Mouse (Mus musculus) gastrocnemius, adult 18-20 months (tissue): Measurements from ENCODE around the gene Ces1d. TPM values are rescaled to one million over a fixed set of nuclear protein-coding genes. Genes with fewer than 3 reads are reported as not detected.
"Not testable (repeated sequence)": the region's sequence is repeated elsewhere in the genome, so short reads cannot be mapped to it uniquely, and the experiment has no call there.

Experiments
- DNase-seq: peaks from one replicate; pipeline ENCODE4 v3.0.0; 2021; ENCODE audit warnings: low spot score
- long read RNA-seq, 2 experiments: library from polyadenylated mRNA; stranded (forward); transcript quantifications; one replicate each; pipeline ENCODE4 v2.0.0; 2021
- total RNA-seq, 2 experiments: library from RNA; stranded (reverse); gene quantifications; 2 replicates each; pipeline ENCODE4 v1.2.3; 2021

Gene Ces1d
- total RNA-seq = 100 to 1,000 TPM in 1 of 2 experiments, 10 to 100 TPM in 1; 79.6 to 130 TPM
- long read RNA-seq, experiment 1, transcript Ces1d-201 (14 exons, 2,004 nt) = major isoform, 168 of 173 reads
- long read RNA-seq, experiment 1, partial matches to known transcripts = 3 of 173 reads
- long read RNA-seq, experiment 1, other reads (novel, unspliced or antisense) = 2 of 173 reads
- long read RNA-seq, experiment 2, transcript Ces1d-201 (14 exons, 2,004 nt) = major isoform, 206 of 226 reads
- long read RNA-seq, experiment 2, partial matches to known transcripts = 11 of 226 reads
- long read RNA-seq, experiment 2, other reads (novel, unspliced or antisense) = 8 of 226 reads

DNA sequence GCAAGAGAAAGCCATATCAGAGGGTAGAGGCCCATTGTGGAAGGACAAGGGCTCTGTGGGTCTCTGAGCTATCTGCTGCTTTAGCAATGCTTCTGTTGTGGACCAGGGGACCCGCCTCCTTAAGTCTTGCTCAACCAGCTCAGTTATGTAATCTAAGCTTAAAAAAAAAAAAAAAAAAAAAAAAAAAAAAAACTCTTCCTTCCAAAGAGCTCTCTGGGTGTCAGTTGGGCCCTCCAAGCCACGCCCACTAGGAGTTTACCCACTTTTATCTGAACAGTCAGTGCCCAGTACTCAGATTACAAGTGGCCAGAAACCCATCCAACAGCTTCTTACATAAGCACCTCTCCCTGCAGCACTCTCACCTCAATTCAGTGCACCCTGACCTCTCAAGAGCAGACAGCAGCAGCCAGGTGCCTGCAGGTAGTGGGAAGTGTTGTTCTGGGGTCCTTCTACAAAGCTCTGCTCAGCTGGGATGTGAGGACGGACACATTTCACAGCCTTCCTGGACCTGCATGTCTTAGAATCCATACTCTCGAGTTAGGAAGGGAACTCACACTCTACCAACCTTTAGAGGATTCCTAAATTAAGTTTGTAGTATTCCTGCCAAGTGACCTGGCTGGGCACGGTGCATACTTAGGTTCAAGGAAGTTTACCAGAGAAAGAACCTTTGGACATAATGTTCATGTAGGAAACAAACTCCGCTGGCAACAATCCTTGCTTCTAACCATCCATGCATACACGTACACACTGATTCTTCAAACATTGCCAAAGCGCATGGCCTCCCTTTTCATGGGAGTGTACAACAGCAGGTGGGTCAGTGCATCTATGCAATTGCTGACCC, at the start of gene Ces1d:
Ces1d (minus strand) TSS at position 154 of the 841 bp plus-strand sequence.
- peak; percentile 79 for DNase-seq

DNA sequence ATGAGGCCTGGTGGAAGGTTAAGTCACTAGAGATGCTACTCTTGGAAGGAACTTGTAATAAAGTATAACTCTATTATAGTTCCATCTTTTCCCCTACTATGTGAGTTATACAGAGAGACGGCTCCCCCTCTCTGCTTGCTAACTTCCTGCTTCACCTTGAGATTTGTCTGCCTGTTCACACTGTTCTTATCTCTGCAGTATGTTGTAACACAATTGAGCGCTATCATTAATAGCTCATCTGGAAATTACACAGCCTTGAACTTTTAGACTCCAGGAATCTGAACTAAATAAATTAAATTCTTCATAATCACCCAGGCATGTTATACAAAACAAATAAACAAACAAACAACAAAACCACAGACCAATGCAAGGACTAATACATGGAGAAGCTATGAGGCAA, 48.4 kb upstream of the Ces1d start:
- DNase-seq = no peak

DNA sequence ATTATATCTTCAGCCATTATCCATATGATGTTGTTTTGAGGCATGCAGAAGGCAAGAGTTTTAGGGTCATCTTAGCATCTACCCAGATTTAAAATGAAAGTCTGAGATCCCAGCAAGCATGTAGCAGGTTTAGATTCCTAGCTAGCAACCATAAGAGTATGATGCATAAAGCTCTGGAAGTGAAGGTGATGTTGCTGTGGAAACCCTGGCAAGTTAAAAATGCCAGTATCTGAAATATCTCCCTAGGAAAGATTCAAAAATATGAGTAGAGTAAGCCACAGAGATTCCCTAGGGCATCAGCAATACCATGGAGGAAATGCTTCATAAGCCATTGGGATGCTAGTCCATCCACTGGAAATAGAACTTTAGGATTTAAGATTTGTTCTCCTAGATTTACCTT, 42.2 kb upstream of the Ces1d start:
- DNase-seq = no peak

DNA sequence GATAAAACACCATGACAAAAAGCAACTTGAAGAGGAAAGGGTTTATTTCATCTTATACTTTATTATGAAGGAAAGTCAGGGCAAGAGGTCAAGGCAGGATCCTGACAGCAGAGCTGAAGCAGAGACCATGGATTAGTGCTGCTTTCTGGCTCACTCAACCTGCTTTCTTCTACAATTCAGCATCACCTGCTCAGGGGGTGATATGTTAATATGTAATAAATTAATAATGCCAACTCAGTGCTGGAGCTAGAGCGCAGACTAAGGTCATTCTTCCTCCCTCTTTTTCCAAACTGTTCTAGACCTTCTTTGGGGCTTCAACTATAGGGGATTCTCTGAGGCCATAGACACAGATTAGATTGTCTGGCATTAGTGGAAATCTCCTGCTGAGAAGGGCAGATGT, 38.0 kb upstream of the Ces1d start:
- DNase-seq = no peak

DNA sequence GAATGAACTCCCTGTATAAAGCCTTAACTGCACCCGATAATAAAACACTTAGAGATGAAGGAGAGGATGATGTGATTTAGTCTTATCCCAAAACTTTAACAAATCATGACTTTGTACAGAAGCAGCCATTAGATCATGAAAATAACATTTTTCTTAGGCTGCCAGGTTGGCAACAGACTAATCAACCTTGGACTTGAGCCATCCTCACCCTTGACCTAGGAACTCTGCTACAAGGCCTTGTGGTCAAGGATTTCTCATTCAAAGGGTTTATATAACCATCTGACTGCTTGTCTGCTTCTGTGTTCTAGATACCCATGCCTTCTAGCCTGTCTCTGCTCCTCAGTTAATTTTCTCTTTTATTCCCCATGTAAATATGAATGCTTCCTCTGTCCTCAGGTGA, 37.1 kb upstream of the Ces1d start:
- no peak for DNase-seq

DNA sequence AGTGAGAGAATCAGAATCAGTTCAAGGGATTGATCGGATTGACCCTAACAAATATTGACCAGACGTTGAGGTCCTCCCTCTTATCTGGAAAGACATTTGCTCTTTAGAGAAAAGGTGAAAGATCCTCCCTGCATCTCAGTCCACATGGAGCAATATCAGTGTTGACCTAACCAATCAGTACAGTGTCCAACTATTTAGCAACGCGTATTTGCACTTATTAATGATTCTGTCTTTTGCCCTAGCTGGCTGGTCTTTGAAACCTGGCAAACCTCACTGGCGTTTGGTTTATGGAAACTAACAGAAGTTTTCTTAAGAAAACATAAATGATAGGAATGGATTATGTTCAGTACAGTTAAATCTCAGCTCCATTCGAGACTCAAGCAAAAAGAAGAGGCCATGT, 36.4 kb upstream of the Ces1d start:
- DNase-seq = no peak

DNA sequence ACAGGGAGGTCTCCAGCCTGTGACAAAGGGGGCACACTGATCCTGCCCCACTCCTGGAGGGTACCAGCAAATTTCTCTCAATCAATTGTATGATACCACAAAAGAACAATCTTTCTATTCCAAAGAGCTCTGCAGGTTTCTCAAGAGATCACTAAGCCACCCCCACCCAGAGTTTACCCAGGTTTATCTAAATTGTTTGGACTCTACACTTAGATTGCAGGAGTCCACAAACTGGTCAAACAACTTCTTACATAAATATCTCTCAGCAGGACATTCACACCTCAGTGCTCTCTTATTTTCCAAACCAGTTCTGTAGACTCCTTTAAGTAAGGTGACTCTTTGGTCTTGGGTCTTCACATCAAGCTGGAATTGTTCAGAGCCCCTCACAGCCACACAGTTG, 31.8 kb upstream of the Ces1d start, which contains the start of gene Ces1e:
Ces1e (minus strand) TSS at position 174 of the 400 bp plus-strand sequence.
- DNase-seq = no peak

DNA sequence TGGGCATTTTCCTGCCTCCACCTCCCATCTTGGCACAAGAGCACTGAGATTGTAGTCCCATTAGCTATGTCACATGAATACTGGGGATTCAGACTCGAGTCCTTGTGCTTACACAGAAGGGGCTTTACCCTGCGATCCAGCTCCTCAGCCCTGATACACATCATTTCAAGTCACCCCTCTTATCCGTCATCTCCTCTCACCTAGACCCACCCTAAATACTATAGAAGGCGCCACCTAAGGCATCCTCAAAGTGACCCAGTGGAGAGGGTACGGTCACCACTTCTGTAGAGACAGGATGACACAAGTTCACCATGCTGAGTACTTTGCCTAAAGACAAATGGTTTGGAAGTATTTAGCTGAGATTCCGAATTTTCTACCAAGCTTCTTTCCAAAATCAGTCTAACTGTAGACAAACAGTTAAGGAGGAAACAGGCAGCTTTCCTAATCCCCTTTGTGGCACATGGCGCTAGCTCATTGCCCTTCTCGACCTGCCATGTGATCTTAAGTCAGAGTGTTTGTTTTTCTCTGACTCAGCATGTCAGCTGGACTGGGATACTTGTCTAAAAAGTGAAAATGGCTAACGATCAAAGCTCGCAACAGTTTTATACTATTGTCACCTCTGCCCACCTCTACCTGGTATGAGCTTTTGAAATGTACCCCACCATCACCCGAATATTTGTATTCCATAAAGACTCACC, 31.2 kb upstream of the Ces1d start:
- no peak for DNase-seq

DNA sequence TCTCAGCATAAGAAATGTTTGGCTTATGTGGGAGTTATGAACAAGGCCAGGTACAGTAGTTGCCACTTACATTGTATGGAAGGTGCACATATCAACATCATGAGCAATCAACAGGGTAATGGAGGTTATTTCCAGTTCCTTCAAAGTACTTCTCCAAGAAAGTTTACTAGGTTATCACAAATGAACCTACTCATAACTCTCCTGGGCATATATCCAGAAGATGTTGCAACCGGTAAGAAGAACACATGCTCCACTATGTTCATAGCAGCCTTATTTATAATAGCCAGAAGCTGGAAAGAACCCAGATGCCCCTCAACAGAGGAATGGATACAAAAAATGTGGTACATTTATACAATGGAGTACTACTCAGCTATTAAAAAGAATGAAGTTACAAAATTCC, 28.8 kb upstream of the Ces1d start:
- DNase-seq = not testable (repeated sequence)

DNA sequence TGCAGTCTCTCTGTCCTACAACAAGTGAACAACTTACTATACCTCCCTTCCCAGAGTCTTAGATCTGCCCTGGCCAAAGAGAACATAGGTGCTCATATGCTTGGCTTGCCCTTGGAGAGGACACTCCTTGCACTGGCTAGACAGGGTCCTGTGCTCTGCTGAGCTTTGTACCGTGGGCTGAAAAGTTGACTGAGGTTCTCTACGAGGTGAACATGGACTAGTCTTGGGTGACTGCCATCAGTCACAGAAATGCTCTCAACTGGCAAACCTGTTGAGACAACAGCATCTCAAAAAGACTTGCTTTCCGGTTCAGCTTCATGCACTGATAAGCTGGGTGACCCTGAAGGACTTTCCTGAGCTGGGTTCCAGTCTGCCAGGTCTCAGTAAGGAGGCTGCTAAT, 24.3 kb upstream of the Ces1d start:
- DNase-seq = no peak

DNA sequence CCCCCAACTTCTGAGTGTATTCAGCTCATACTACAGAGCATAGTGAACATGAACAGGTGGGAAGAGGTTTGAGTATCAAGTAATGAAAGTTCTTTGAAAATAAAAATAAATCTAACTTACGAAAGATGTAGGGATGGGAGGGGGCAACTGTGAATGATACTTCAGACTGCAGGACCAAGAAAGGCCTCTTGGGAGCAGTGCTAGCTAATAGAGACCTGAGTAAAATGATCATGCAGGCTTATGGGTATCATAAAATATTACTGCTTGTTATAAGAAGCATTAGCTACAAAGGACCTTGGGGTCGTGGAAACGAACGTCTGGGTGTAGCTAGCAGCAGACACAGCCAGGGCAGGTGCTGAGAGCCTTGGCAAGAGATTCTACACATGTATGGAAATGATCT, 20.2 kb upstream of the Ces1d start:
- DNase-seq = no peak

DNA sequence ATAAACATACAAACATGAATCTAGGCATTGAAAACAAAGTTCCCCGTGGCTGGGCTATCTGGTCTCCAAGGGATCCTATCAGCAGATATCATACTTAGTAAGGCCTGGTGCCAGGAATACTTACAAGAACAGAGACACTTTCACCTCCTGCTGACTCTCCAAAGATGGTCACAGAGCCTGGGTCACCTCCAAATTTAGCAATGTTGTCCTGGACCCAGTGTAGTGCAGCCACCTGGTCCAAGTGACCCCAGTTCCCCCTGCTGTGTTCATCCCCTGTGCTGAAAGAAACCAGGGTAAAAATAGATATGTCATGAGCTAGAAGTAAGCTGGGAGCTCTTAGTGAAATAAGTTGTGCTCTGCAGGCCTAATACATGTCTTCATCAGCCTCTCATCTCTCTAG, 19.7 kb upstream of the Ces1d start:
- DNase-seq = peak; percentile 70

DNA sequence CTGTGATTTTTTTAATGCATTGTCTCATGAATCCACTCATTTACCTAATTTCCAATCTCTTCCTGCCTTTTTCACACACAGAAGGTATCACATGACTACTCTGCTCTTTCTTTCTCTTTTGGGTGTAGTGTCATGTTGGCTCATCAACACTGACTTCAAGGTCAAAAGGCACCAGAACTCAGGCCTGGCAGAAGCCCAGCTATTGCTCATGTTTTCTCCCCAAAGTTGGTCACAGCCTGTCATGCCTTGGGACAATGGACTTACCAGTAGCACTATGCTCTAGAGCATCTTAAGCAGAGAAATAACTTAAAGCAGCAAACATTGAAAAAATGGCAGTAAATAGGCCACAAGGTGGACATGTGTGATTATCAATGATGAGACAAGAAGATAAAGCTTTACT, 13.5 kb upstream of the Ces1d start:
- no peak for DNase-seq

DNA sequence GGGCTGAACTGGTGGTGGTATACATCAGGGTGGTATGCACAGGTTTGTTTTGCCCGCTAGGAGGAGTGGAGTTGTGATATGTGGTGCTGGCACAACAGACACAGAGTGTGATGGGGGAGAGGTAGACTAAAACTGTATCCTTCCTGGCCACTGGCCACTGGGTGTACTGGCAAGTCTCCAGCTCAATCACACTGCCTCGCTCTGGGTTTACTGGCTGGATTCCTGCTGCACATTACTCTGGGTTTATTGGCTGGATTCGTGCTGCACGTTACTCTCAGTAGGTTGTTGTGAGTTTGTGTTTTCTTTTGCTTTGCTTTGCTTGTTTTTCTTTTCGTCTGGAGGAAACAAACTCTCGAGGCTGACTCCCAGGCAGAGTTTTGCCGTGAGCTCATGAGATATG, 1.5 kb upstream of the Ces1d start:
- DNase-seq = peak; percentile 18

DNA sequence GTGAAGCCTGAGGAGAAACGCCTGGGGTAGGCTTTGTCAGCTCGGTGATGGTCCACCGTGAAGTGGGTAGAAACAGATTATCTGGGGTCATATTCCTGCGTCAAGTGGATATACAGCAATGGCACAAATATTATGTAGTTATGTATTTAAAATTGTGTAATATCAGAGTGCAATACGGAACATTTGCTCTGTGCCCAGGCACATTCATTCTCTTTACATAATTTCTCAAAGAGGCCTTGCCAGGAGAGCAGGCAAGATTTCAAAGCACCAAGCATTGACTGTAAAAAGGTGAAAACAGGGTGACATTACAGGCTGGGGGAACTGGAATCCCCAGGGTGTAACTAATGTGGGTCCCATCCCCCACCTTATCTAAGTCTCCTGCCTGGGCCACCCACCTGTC, 1.2 kb downstream of the Ces1d start:
- no peak for DNase-seq

DNA sequence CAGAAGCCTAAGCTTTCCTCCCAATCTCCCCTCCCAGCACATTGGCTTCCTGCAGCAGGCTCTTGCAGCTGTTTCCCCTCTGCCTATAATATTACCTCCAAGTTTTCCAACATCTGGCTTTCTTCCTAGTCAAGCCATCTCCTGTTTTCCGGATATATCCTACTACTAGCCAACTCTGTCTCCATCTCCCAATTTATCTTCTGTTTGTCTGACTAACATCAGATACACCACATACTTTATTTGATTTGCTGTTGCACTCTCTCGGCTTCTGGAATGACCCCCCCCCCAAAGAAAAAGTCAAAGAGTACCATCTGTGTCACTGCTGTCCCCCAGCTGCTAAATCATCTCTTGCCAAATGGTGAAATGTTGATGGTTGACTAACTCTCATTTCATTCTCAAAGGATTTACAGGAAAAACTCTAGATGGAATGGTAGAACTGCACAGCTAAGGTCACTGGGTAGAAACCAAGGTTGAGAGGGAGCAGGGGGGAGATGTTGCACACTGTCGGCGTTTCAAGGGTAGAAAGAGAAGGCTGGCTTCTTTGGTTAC, 17.0 kb downstream of the Ces1d start:
- DNase-seq = peak; percentile 15

DNA sequence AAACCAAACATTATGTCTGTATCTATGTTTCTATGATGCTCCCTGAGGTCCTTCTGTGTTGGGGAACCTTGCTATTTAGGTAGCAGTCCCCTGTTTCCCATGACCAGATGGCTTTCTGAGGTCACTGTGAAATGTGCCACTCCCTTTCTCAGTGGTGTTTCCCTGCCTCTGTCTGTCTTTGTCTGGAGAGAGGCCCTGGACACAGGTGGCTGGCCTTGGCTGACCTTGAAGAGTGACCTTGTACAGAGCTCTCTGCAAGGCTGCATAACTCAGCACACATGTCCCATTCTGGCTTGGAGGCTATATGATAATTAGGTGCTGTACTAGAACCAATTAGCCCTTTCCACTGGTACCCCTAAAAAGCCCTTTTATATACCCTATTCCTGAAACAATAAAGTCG, 21.0 kb downstream of the Ces1d start:
- no peak for DNase-seq

DNA sequence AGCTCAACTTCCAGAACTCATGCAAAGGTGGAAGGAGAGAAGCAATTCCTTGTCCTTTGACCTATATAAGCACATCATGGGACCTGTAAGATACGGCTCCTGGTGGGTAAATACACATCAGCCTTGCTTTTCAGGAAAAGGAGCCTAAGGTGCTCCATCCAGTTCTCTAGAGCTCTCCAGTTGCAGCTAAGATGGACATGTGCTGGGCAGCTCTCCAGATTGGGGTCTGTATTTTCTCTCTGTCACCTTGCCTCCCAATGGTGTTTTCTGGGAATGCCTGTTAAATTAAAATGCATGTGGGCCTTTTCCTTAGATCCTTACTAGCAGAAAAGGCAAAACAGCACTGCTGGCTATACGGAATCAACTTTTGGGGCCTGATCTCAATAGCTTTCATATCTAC, 23.1 kb downstream of the Ces1d start:
- no peak for DNase-seq

DNA sequence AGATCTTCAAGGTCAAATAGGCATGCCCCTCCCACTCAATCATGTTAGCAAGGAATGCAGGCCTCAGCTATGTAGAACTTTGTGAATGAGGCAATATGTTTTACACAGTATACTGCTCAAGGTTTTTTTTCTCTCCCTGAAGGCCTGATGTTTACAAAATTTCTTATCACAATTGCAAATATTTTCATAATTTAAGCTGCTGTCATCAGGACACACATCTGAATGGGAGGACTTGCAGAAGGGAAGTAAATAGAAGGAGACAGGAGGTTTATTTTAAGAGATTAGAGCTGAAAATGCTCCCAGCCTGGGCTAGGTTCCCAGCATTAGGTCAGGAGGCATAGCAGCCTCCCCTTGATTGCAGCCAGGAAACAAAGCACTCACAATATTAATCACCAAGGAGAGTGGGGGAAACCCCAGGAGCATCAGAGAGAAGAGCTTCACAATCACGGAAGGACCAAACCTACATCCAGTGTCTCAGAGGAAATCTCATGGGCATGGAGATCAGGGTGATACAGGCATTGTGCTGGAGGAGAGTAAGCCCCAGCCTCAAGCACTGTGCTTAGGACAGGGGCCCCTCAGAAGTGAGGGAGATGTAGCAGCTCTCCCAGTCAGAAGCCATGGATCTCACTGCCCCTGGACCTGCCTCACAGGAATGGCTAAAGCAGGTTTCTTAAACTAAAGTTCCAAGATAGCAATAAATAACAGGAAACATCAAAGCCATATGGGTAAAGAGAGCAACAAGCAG, 25.6 kb downstream of the Ces1d start:
- peak; percentile 52 for DNase-seq

DNA sequence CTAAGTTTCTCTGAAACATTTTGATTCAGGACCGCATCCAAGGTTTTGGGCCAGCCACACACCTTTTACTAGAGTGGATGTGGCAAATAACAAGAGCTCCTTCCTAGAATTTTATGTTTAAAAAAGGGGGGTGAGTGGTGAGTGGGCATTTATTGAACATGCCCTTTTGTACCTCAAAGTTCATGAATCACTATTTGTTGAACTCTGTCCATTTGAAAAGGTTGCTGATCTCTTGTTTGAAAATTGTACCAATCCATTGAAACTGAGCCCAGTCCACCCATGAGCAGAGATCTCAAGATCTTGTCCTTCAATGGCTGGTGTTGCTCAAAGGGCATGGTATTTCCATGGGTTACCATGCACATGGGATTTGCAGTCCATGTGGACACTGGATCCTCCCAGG, 34.3 kb downstream of the Ces1d start:
- no peak for DNase-seq

DNA sequence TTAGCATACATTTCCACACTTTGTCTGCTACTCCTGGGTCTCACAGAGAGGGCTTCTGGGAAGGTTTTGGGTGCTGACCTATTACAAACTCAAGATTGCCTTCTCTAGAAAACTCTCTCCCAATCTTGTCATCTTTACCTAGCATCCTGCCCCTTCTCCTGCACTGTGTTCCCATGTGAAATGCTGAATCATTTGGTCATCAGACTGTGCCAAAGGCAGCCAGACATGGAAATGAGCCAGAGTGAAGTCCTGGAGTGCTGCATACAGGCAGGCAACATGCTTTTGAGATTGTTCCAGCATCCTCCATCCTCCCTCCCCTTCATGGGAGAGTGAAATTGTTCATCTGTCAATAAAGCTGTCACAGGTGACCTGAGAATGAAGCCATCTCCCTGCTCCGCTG, 46.2 kb downstream of the Ces1d start:
- DNase-seq = no peak
